Mouse (Mus musculus) olfactory bulb, adult 2 months (tissue): ENCODE data around the gene Afap1l2. TPM values are rescaled to one million over a fixed set of nuclear protein-coding genes. Genes with fewer than 3 reads are reported as not detected.

Experiments used
- H3K27ac ChIP-seq: fragments of 200-500 bp; 2 replicates; pipeline ENCODE4 v1.5.1; 2012; ENCODE audit warnings: low read depth, low read length; ENCODE audit not compliant: insufficient read depth
- H3K4me1 ChIP-seq: fragments of 200-500 bp; 2 replicates; pipeline ENCODE4 v1.6.1; 2012; ENCODE audit warnings: low read length; ENCODE audit not compliant: control insufficient read depth, insufficient read depth
- H3K4me3 ChIP-seq: fragments of 200-500 bp; 2 replicates; pipeline ENCODE4 v1.5.1; 2012; ENCODE audit warnings: mild to moderate bottlenecking, low read depth, low read length, moderate library complexity; ENCODE audit not compliant: insufficient read depth
- CTCF ChIP-seq: fragments of 200-500 bp; IDR thresholded peaks from 2 replicates; pipeline ENCODE4 v1.5.1; 2012; ENCODE audit warnings: low read depth, mild to moderate bottlenecking, low read length, moderate library complexity; ENCODE audit not compliant: insufficient read depth
- POLR2A ChIP-seq: fragments of 200-500 bp; IDR thresholded peaks from 2 replicates; pipeline ENCODE4 v1.6.1; 2012; ENCODE audit warnings: mild to moderate bottlenecking, low read depth, low read length, moderate library complexity; ENCODE audit not compliant: insufficient read depth
- WGBS: fragments of 180-500 bp; shearing (Covaris S2); methylation state at CpG from one replicate; pipeline ENCODE4 v1.1.7; 2018; 5-methylcytosine and 5-hydroxymethylcytosine counted together
- polyA plus RNA-seq: library from polyadenylated mRNA; stranded (reverse); fragments of >200 nt; gene quantifications from 2 replicates; pipeline ENCODE4 v1.2.4, GENCODE M21; 2012; ENCODE audit warnings: low replicate concordance; ENCODE audit not compliant: missing spikeins, insufficient read depth, insufficient read length

Gene Afap1l2
- polyA plus RNA-seq, 1 experiment, result not detected

GRCm38 (mm10) chr19:56972768-56973167 lies 35.3 kb downstream of the Afap1l2 start:
- 88% methylated on average over 2 of the region's 2 CpGs for WGBS
- Histone ChIP-seq H3K27ac (no peak overlapping the region), H3K4me1 (peaks cover 10% of the 10 kb centered on the region), H3K4me3 (no peak overlapping the region)
- TF ChIP-seq POLR2A, result no peak
- TF ChIP-seq CTCF, result no peak

DNA sequence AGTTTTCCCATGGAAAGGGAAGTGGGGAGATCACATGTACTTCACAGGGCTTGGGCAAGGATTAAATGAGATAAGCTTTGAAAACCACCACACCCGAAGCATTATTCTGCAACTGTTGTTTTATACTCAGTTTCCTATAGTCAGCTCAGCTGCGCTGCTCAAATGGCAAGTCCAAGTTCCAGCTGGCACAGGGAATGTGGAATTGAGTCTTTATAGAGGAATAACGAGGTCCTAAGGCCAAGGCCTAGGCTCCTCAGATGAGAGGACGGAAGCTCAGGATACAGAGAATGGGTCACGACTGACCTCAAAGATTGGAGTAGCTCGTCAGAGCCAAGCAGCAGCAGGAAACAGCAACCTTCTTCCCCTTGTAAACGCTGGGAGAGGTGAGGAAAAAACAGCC lies 36.7 kb downstream of the Afap1l2 start:
- Histone ChIP-seq H3K4me3 (no peak overlapping the region), H3K4me1 (no peaks in the 10 kb centered on the region), H3K27ac (no peak overlapping the region)
- WGBS, result 59% methylated on average over 7 of the region's 7 CpGs
- no peak for TF ChIP-seq CTCF
- no peak for TF ChIP-seq POLR2A

GRCm38 (mm10) chr19:56963876-56964275 lies 44.2 kb downstream of the Afap1l2 start:
- Histone ChIP-seq H3K4me1 (no peaks in the 10 kb centered on the region), H3K4me3 (no peak overlapping the region), H3K27ac (no peak overlapping the region)
- 53% methylated on average over 5 of the region's 5 CpGs for WGBS
- TF ChIP-seq POLR2A (no peak), CTCF (no peak)

- no peak overlapping the region for H3K27ac ChIP-seq
- peaks cover 10% of the 10 kb centered on the region for H3K4me1 ChIP-seq
- H3K4me3 ChIP-seq, result no peak overlapping the region
- WGBS, result 75% methylated on average over 3 of the region's 3 CpGs
- no peak for TF ChIP-seq POLR2A
- no peak for TF ChIP-seq CTCF
Observed at GRCm38 (mm10) chr19:56959601-56960000, 48.4 kb downstream of the Afap1l2 start.

DNA sequence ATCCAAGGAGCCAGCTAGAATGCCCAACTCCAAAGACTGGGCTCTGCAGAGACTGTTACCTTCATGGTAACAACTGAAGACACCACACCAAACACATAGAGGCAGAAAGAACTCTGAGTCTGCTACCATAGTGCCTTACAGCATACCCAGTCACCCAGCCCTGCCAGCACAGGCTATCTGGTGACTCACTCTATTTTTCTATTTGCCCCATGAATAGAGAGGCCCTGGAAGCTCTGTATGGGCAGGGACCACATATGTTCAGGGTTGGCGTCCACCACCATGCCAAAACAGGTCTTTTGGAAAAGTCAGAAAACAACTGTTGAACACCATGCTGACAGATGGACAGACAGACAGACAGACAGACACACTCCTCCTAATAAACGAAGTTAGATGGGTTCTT lies 49.0 kb downstream of the Afap1l2 start:
- Histone ChIP-seq H3K4me3 (no peak overlapping the region), H3K27ac (no peak overlapping the region), H3K4me1 (peaks cover 10% of the 10 kb centered on the region)
- 83% methylated on average over 2 of the region's 2 CpGs for WGBS
- TF ChIP-seq CTCF, result no peak
- no peak for TF ChIP-seq POLR2A

DNA sequence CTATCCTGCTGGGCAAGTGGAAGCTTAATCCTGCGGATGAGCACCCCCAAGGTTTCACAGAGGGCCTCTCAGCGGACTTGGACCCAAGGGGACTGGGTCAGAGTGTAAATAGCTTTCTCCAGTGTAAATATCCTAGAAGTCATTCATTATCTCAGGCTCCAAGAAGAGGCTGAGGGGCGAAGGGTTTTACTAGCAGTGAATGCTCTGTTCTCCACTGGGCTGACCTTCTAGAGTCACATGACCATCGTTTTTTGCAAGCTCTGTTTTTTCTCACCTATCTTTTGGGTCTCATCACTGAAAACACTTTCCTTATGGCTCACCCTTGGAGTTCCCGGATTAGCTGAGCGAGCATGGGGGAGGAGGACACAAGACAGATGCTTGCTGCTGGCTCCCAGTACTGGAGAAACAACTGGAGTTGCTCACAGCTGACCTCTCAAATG lies 49.4 kb downstream of the Afap1l2 start:
- TF ChIP-seq CTCF (no peak), POLR2A (no peak)
- 74% methylated on average over 6 of the region's 6 CpGs for WGBS
- Histone ChIP-seq H3K4me3 (no peak overlapping the region), H3K4me1 (peaks cover 10% of the 10 kb centered on the region), H3K27ac (no peak overlapping the region)

- 92% methylated on average over 4 of the region's 4 CpGs for WGBS
- no peak for TF ChIP-seq CTCF
- no peak overlapping the region for H3K27ac ChIP-seq
- H3K4me3 ChIP-seq, result no peak overlapping the region
- peaks cover 10% of the 10 kb centered on the region for H3K4me1 ChIP-seq
Observed at GRCm38 (mm10) chr19:56958011-56958410, 50.0 kb downstream of the Afap1l2 start.

DNA sequence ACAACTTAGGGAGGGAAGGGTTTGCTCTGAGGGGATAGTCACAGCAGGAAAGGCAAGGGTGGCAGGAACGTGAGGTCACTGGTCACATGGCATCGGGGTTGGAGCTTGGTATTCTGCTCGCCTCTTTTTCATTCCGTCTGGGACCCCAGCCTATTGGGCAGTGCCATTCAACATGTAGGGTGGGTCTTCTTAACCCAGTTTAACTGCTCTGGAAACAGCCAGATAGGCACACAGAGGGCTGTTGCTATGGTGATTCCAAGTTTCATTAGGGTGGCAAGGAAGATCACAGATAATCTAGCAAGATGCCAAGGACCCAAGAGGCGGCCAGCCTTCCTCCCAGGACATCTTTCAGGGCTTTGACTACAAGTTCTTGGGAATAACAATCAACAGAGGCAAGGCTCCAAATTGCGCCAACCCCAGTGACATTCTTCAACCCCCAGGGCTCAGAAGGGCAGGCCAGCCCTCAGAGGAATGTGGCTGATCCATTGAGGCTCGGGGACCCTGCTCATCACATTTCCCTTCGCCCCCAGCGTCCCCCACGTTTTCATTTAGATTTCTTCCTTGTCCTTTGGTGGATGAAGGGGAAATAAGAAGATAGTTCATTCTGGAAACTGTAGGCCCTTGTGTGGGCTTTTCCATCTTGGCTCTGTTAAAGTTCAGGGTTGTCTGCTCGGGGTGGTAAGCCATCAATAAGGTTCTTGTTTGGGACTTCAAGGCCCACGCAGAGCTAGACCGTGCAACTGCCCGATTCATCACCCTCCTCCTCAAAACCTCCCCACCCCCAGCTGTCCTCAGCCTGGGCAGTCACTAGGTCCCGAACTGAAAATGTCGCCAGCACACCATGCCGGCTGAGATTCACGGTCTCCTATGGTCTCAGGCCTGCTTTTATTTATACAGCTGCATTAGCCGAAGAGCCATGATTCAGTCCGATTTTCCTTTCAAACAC lies 52.2 kb downstream of the Afap1l2 start:
- no peak overlapping the region for H3K4me3 ChIP-seq
- WGBS, result 69% methylated on average over 20 of the region's 20 CpGs
- peaks cover 10% of the 10 kb centered on the region for H3K4me1 ChIP-seq
- TF ChIP-seq POLR2A, result no peak
- no peak for TF ChIP-seq CTCF
- H3K27ac ChIP-seq, result peak overlapping the region; percentile 17; the same call in 1 of the 2 replicates

GRCm38 (mm10) chr19:56954857-56955256 lies 53.2 kb downstream of the Afap1l2 start:
- H3K4me1 ChIP-seq, result peaks cover 10% of the 10 kb centered on the region
- TF ChIP-seq POLR2A, result no peak
- no peak for TF ChIP-seq CTCF
- 91% methylated on average over 13 of the region's 13 CpGs for WGBS
- no peak overlapping the region for H3K4me3 ChIP-seq
- H3K27ac ChIP-seq, result no peak overlapping the region
